10 mouse cellular contexts compared by ENCODE assay signal in the genomic region with DNA sequence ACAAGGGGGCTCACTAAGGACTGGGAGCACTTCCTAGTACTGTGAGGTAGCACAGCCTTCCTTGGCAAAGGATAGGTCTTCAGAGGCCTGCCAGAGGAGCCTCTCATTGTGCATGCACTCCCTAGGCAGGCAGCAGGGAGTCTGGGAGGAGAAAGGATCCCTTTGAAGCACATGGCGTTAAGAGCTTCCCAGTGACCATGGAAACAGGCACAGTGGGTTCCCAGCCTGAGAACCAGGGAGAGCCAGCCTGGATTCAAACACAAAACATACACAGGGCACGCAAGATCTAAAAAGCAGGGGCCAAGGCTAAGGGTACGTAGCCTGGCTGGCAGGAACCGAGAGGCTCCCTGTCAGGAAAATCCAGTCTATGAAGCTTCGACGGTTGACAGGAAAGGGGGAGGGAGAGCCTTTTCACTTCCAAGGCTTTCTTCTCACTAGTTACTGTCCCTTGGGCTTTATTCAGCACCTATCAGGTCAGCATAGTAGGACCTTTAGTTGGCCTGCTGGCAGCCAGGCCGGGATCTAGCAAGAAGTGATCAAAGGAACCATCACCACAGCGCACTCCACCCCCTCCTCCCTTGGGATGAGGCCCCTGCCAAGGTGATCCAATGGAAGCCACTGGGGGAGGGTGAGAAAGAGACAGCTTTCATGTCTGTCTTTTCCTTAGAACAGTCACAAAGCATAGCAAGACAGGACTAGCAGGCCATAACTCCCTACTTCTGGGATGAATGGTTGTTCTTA. TPM values are rescaled to one million over a fixed set of nuclear protein-coding genes. Genes with fewer than 3 reads are reported as not detected.
DNase-seq lines count a peak whose midpoint lies in the region; ATAC-seq lines count a peak whose summit lies in the region.
"Had no signal": no experiment of that assay in that cellular context is flagged by ENCODE, and none has a peak within 500 bp of the region (broad histone marks: within the 10 kb centered on the region; RNA-seq: fewer than 3 reads in every experiment).

No protein-coding gene starts in this region.

- H3K27me3 ChIP-seq in hindbrain, embryonic 12.5 days, result no peaks in the 10 kb centered on the region
- no peaks in the 10 kb centered on the region for H3K27me3 ChIP-seq in limb, embryonic 13.5 days
- H3K27me3 ChIP-seq: CH12.LX had no signal

- H3K9ac ChIP-seq in hindbrain, embryonic 12.5 days, result no peak overlapping the region
- no peak overlapping the region for H3K9ac ChIP-seq in limb, embryonic 13.5 days

- no peaks in the 10 kb centered on the region for H3K36me3 ChIP-seq in hindbrain, embryonic 12.5 days
- H3K36me3 ChIP-seq in limb, embryonic 13.5 days, result no peaks in the 10 kb centered on the region

- no peaks in the 10 kb centered on the region for H3K9me3 ChIP-seq in hindbrain, embryonic 12.5 days (replicated peaks)
- H3K9me3 ChIP-seq in limb, embryonic 13.5 days, result no peaks in the 10 kb centered on the region
- H3K9me3 ChIP-seq: megakaryocyte, embryonic 14.5 days had no signal

- DNase-seq in heart, adult 11 months, result peak; percentile 72
- DNase-seq in heart, adult 9 months (ENCODE audit: low spot score in 2 of 2), result no peak
- DNase-seq in embryo, embryonic 10 days (ENCODE audit: low spot score), result peak; percentile 77
- peak; percentile 81 to 89 for DNase-seq in right cerebral cortex, postnatal 10 days (ENCODE audit: low spot score in 2 of 2)
- no peak for DNase-seq in spleen, adult 18-20 months

- peaks cover 32% of the 10 kb centered on the region for H3K4me1 ChIP-seq in hindbrain, embryonic 12.5 days
- peaks cover 37% of the 10 kb centered on the region for H3K4me1 ChIP-seq in limb, embryonic 13.5 days

- H3K27ac ChIP-seq in hindbrain, embryonic 12.5 days, result peak overlapping the region; percentile 83
- peak overlapping the region; percentile 16; the same call in 1 of the 2 replicates for H3K27ac ChIP-seq in limb, embryonic 13.5 days

- ATAC-seq in hindbrain, embryonic 12.5 days (ENCODE audit: low FRiP score), result peak; percentile 89
- no peak for ATAC-seq in limb, embryonic 13.5 days (ENCODE audit: low FRiP score, low read depth)
- no peak for ATAC-seq in megakaryocyte progenitor cell, adult 5-6 weeks (replicated peaks; ENCODE audit: poor library complexity)

- 0 out of 2 replicates have a peak overlapping the region, but pooled peaks have one; percentile 11 for H3K4me2 ChIP-seq in hindbrain, embryonic 12.5 days (replicated peaks)
- no peak overlapping the region for H3K4me2 ChIP-seq in limb, embryonic 13.5 days (replicated peaks)

- 1% methylated on average over 8 of the region's 8 CpGs for WGBS in hindbrain, embryonic 12.5 days
- WGBS in limb, embryonic 13.5 days, result 23% methylated on average over 8 of the region's 8 CpGs

- no peak overlapping the region for H3K4me3 ChIP-seq in hindbrain, embryonic 12.5 days
- no peak overlapping the region for H3K4me3 ChIP-seq in limb, embryonic 13.5 days
- H3K4me3 ChIP-seq: megakaryocyte, embryonic 14.5 days had no signal

RNA-seq across cellular contexts. Expression of a gene that starts 56.8 kb away (rescaled TPM):
- 17.8 and 18.1 TPM in 2 replicates for polyA plus RNA-seq in hindbrain, embryonic 12.5 days (2016; fragmentation: Nextera tagmentation; extraction: Ambion mirVana)
- 20.5 and 24.3 TPM in 2 replicates for polyA plus RNA-seq in limb, embryonic 13.5 days (2015; fragmentation: Nextera tagmentation; extraction: Ambion mirVana)
- total RNA-seq in megakaryocyte progenitor cell, adult 5-6 weeks (2015), result 2.0 and 3.2 TPM in 2 replicates
- 1.9 and 2.1 TPM in 2 replicates for total RNA-seq in megakaryocyte progenitor cell, adult 5-6 weeks (2017)

Comparison
In these comparisons a context has a peak if more than half of its experiments do, and no peak if none do; other contexts are left out.
1. DNase-seq: peak in heart, adult 11 months (single experiment), embryo, embryonic 10 days (single experiment) and right cerebral cortex, postnatal 10 days (2 of 2); none in heart, adult 9 months (0 of 2) and spleen, adult 18-20 months (0 of 2).